Mouse (Mus musculus): ENCODE results near the gene Sptbn4. TPM values are rescaled to one million over a fixed set of nuclear protein-coding genes. Genes with fewer than 3 reads are reported as not detected.

Sptbn4 gene
- polyA plus RNA-seq, 2 experiments, result 0.15 to 0.64 TPM

- Histone ChIP-seq H3K9me3 (ENCODE audit: control insufficient read depth, low read length) (no peaks in the 10 kb centered on the region), H3K4me2 (replicated peaks; ENCODE audit: low read depth, low read length, severe bottlenecking) (peak overlapping the region; percentile 68), H3K27ac (replicated peaks; ENCODE audit: low read depth, low read length) (no peak overlapping the region), H3K4me3 (replicated peaks; ENCODE audit: low read length) (peak overlapping the region; percentile 68), H3K9ac (ENCODE audit: low read depth, low read length, severe bottlenecking) (peak overlapping the region; percentile 43; the same call in 1 of the 2 replicates), H3K36me3 (ENCODE audit: control insufficient read depth, insufficient read depth, low read length) (peaks cover 20% of the 10 kb centered on the region), H3K27me3 (ENCODE audit: control insufficient read depth, insufficient read depth, low read length) (peaks cover 14% of the 10 kb centered on the region), H3K4me1 (ENCODE audit: control insufficient read depth, insufficient read depth, low read length) (peaks cover 21% of the 10 kb centered on the region)
- WGBS, result 46% methylated on average over 4 of the region's 4 CpGs
- ATAC-seq (ENCODE audit: low FRiP score, low read depth) (no peak), DNase-seq (ENCODE audit: low spot score) (no peak)
- TF ChIP-seq POLR2A (IDR thresholded peaks at IDR 0.05; ENCODE audit: borderline replicate concordance, extremely low read depth, insufficient read depth, insufficient read length), result no peak
Measured at GRCm38 (mm10) chr7:27354783-27355182, 92.7 kb downstream of the Sptbn4 start.

- WGBS, result 26% methylated on average over 6 of the region's 6 CpGs
- no peak for ATAC-seq (ENCODE audit: low FRiP score, low read depth)
- peak overlapping the region; percentile 68; the same call in 1 of the 2 replicates for H3K4me3 ChIP-seq (replicated peaks; ENCODE audit: low read length)
- no peak overlapping the region for H3K9ac ChIP-seq (ENCODE audit: low read depth, low read length, severe bottlenecking)
- H3K27me3 ChIP-seq (ENCODE audit: control insufficient read depth, insufficient read depth, low read length), result peaks cover 14% of the 10 kb centered on the region
- H3K36me3 ChIP-seq (ENCODE audit: control insufficient read depth, insufficient read depth, low read length), result peaks cover 21% of the 10 kb centered on the region
- no peak for TF ChIP-seq POLR2A (IDR thresholded peaks at IDR 0.05; ENCODE audit: borderline replicate concordance, extremely low read depth, insufficient read depth, insufficient read length)
- peak; percentile 68 for DNase-seq (ENCODE audit: low spot score)
- peak overlapping the region; percentile 68 for H3K4me2 ChIP-seq (replicated peaks; ENCODE audit: low read depth, low read length, severe bottlenecking)
- no peak overlapping the region for H3K27ac ChIP-seq (replicated peaks; ENCODE audit: low read depth, low read length)
- H3K9me3 ChIP-seq (ENCODE audit: control insufficient read depth, low read length), result no peaks in the 10 kb centered on the region
- peaks cover 21% of the 10 kb centered on the region for H3K4me1 ChIP-seq (ENCODE audit: control insufficient read depth, insufficient read depth, low read length)
Measured at GRCm38 (mm10) chr7:27354144-27354543, 93.3 kb downstream of the Sptbn4 start.

GRCm38 (mm10) chr7:27345444-27345843, 102.0 kb downstream of the Sptbn4 start:
- Histone ChIP-seq H3K9me3 (ENCODE audit: control insufficient read depth, low read length) (no peaks in the 10 kb centered on the region), H3K4me1 (ENCODE audit: control insufficient read depth, insufficient read depth, low read length) (no peaks in the 10 kb centered on the region), H3K27me3 (ENCODE audit: control insufficient read depth, insufficient read depth, low read length) (no peaks in the 10 kb centered on the region), H3K4me2 (replicated peaks; ENCODE audit: low read depth, low read length, severe bottlenecking) (no peak overlapping the region), H3K4me3 (replicated peaks; ENCODE audit: low read length) (no peak overlapping the region), H3K36me3 (ENCODE audit: control insufficient read depth, insufficient read depth, low read length) (peaks cover 50% of the 10 kb centered on the region), H3K9ac (ENCODE audit: low read depth, low read length, severe bottlenecking) (no peak overlapping the region), H3K27ac (replicated peaks; ENCODE audit: low read depth, low read length) (no peak overlapping the region)
- TF ChIP-seq POLR2A (IDR thresholded peaks at IDR 0.05; ENCODE audit: borderline replicate concordance, extremely low read depth, insufficient read depth, insufficient read length), result no peak
- DNase-seq (ENCODE audit: low spot score), result no peak
- no peak for ATAC-seq (ENCODE audit: low FRiP score, low read depth)
- WGBS, result 19% methylated on average over 6 of the region's 6 CpGs

GRCm38 (mm10) chr7:27342595-27342994, 104.9 kb downstream of the Sptbn4 start:
- Histone ChIP-seq H3K9ac (ENCODE audit: low read depth, low read length, severe bottlenecking) (no peak overlapping the region), H3K36me3 (ENCODE audit: control insufficient read depth, insufficient read depth, low read length) (peaks cover 31% of the 10 kb centered on the region)
- 60% methylated on average over 4 of the region's 4 CpGs for WGBS

GRCm38 (mm10) chr7:27339519-27339918, 108.0 kb downstream of the Sptbn4 start:
- no peak overlapping the region for H3K4me3 ChIP-seq (replicated peaks; ENCODE audit: low read length)
- DNase-seq (ENCODE audit: low spot score), result no peak
- 32% methylated on average over 7 of the region's 7 CpGs for WGBS
- H3K4me2 ChIP-seq (replicated peaks; ENCODE audit: low read depth, low read length, severe bottlenecking), result no peak overlapping the region
- no peaks in the 10 kb centered on the region for H3K9me3 ChIP-seq (ENCODE audit: control insufficient read depth, low read length)
- no peak overlapping the region for H3K27ac ChIP-seq (replicated peaks; ENCODE audit: low read depth, low read length)
- H3K9ac ChIP-seq (ENCODE audit: low read depth, low read length, severe bottlenecking), result no peak overlapping the region
- TF ChIP-seq POLR2A (IDR thresholded peaks at IDR 0.05; ENCODE audit: borderline replicate concordance, extremely low read depth, insufficient read depth, insufficient read length), result no peak
- H3K36me3 ChIP-seq (ENCODE audit: control insufficient read depth, insufficient read depth, low read length), result peaks cover 16% of the 10 kb centered on the region
- H3K4me1 ChIP-seq (ENCODE audit: control insufficient read depth, insufficient read depth, low read length), result peaks cover 5% of the 10 kb centered on the region; the same call in 1 of the 2 replicates
- ATAC-seq (ENCODE audit: low FRiP score, low read depth), result no peak
- peaks cover 2% of the 10 kb centered on the region; the same call in 1 of the 2 replicates for H3K27me3 ChIP-seq (ENCODE audit: control insufficient read depth, insufficient read depth, low read length)

More at GRCm38 (mm10) chr7:27342595-27342994, 104.9 kb downstream of the Sptbn4 start:
- Histone ChIP-seq H3K27me3 (ENCODE audit: control insufficient read depth, insufficient read depth, low read length) (no peaks in the 10 kb centered on the region), H3K27ac (replicated peaks; ENCODE audit: low read depth, low read length) (no peak overlapping the region), H3K4me3 (replicated peaks; ENCODE audit: low read length) (no peak overlapping the region), H3K4me1 (ENCODE audit: control insufficient read depth, insufficient read depth, low read length) (no peaks in the 10 kb centered on the region), H3K9me3 (ENCODE audit: control insufficient read depth, low read length) (no peaks in the 10 kb centered on the region), H3K4me2 (replicated peaks; ENCODE audit: low read depth, low read length, severe bottlenecking) (no peak overlapping the region)
- TF ChIP-seq POLR2A (IDR thresholded peaks at IDR 0.05; ENCODE audit: borderline replicate concordance, extremely low read depth, insufficient read depth, insufficient read length), result no peak
- DNase-seq (ENCODE audit: low spot score), result no peak
- no peak for ATAC-seq (ENCODE audit: low FRiP score, low read depth)
